Mouse (Mus musculus) CD4-positive helper T cell, adult 2 months (primary cell): ENCODE results near the gene Tatdn2.
"Not testable (repeated sequence)": the region's sequence is repeated elsewhere in the genome, so short reads cannot be mapped to it uniquely, and the experiment has no call there.

Experiments used
- DNase-seq: peaks from one replicate; pipeline ENCODE4 v3.0.0-alpha.2; 2012; ENCODE audit warnings: low read depth, missing footprints, low spot score

Tatdn2 gene

DNA sequence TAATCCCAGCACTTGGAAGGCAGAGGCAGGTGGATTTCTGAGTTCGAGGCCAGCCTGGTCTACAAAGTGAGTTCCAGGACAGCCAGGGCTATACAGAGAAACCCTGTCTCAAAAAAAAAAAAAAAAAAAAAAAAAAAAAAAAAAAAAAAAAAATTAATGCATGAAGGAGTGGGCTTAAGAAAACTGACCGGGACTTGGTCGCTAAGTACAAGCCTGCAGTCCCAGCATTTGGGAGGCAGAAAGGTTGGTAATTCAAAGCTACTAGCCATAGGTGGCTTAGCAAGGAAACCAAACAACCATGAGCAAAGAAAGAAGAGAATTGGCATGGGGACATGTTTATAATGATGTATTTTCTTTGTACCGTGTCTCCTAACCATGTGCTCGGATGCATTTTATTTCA, 16.5 kb downstream of the Tatdn2 start:
- DNase-seq, result not testable (repeated sequence)

DNA sequence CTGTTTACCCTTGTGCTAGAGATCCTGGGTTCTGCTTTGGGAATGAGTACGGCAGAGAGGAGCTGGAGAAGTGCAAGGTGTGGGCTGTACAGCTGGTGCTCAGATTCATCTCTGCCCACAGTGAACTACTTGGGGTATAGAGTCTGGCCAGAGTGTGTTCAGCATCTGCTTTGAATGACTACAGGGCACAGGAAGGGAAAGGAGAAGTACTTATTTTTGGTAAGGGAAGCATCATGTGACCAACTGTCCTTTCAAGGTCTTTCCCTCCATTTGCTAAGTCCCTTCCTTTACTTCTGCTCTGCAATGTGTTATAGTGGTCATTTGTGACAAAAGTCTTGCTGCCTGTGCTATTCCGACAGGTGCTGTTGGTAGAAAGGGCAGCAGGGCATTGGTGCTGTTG, 17.4 kb downstream of the Tatdn2 start:
- DNase-seq, result no peak

DNA sequence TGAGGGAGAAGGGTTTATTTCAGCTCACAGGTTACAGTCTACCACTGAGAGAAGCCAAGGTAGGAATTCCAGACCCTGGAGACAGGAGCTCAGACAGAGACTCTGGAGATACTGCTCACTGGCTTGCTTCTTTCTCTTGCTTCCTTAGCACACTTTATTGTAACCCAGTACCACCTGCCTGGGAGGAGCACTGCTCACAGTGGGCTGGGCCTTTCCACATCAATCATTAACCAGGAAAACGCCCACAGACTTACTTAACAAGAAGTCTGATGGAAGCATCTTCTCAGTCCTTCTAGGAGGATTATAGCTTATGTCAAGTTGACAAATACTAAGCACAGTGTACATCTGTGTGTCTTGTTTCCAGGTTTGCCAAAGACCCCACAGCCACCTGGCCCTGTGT, 17.9 kb downstream of the Tatdn2 start:
- no peak for DNase-seq

DNA sequence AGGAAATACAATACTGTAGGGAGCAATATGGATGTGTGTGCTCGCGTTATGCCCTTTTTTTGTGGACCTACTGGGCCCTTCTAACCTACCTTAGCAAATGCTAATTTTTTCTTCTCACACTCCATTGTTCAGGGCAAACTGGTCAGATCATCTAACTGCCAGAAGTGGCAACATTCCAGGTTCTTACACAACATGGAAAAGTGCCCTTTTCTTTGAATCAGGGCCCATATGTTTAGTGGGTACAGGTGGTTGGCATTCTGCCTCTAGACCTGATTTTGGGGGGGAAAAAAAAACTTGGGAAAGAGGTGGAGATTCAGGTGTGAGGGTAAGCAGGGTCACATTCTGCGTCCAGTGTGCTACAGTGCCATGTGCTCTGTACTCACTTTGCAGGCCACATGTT, 20.7 kb downstream of the Tatdn2 start:
- DNase-seq, result no peak

DNA sequence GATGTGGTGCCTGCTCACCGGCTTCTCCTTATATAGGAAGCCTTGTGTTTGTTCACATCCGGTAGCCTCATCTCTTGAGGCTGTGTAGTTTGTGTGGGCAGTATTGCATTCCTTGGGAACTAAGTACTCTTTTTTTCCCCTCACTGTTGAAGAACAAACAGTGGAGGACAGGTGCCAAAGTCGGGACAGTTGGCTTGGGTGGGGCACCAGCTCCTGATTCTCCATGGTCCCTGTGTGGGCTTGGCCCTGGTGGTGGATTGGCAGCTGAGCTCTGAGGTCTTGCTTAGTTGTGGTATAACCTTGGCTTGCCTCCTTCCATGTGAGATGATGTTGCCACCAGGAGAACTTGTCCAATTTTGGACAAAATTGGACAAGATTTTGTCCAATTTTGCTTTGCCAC, 23.0 kb downstream of the Tatdn2 start, which contains the start of gene Ghrl:
TSS of gene Ghrl (minus strand) at position 3 of the 400 bp plus-strand sequence.
- DNase-seq, result no peak

DNA sequence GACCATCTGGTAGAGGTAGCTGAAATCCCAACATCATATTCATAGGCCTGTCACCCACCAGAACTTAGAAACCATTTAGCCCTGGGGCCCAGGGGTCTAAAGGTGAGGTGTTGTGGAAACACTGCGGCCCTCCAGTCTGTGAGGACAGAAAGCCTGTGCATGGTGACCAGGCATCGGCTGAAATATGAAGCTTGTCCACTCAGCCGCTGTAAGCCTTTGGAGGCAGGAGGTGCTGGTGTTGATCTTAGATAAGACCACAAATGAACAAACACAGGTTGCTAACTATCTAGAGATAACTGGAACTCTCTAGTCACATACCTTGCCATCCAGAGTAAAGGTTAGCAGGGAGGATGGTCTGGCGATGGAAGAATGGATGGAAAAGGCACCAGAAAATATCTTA, 24.2 kb downstream of the Tatdn2 start:
- DNase-seq, result no peak

DNA sequence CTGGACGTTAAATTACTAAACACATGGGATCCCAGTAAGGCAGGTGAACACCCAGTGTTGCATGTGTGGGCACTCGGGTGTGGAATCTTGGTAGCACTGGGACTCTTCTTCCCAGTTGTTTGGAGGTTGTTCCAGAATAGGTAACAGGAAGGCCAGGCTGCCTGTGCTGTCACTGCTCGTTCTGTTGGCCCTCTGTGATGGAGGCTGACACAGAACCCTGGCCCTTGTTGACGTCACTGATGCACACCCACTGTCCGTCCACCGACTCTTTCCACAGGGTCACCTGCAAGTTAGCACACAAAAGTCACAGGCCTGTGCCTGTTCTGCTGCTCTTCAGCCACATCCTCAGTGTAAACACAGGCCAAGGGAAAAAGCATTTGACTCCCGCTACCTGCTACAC, 31.3 kb downstream of the Tatdn2 start:
- no peak for DNase-seq

DNA sequence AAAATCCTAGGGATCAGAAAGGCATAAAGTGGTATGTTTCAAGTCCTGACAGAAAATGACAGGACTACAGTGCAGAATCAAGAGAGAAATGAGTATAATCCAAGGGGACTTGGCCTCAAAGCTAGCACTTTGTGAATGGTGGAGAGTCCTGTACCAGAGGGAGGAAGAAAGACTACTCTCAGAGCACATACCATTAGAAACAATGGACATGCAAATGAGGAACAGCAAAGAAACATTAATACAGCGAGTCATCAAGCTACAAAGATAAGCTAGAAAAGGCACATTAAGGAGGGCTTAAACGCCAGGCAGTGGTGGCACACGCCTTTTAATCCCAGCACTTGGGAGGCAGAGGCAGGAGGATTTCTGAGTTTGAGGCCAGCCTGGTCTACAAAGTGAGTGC, 34.4 kb downstream of the Tatdn2 start:
- DNase-seq, result no peak

DNA sequence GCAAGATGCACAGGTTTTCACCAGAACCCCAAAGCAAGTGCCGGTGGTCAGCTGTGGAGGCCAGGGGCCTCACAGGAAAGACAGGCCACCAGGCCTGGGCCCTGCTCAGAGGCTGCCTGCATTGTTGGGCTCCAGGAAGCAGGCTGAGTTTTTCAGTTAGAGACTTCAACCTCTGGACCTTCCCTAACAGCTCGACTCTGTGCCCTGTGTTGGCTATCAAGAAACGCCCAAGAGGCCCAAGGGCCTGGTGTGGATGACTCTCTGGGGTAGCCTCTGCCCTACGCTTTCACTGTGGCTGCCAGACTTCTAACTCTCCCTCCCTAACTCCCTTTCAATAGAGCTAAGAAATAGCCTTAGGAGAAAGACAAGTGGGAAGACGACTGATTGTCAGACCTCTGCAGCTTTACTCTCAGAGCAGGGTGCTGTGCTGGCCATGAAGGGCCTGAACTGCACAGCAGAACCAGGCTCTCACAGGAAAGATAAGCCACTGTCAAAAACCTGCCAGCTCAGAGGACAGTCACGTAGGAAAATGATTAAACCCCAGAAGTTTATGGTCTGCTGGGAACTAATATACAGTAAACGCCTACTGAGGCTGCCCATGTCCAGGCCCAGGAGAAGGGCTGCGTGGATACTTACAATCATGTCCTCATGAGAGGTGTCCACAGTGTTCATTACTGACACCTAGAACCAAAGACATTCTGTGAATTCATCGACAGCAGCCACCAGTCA, 40.6 kb downstream of the Tatdn2 start:
- DNase-seq, result no peak

DNA sequence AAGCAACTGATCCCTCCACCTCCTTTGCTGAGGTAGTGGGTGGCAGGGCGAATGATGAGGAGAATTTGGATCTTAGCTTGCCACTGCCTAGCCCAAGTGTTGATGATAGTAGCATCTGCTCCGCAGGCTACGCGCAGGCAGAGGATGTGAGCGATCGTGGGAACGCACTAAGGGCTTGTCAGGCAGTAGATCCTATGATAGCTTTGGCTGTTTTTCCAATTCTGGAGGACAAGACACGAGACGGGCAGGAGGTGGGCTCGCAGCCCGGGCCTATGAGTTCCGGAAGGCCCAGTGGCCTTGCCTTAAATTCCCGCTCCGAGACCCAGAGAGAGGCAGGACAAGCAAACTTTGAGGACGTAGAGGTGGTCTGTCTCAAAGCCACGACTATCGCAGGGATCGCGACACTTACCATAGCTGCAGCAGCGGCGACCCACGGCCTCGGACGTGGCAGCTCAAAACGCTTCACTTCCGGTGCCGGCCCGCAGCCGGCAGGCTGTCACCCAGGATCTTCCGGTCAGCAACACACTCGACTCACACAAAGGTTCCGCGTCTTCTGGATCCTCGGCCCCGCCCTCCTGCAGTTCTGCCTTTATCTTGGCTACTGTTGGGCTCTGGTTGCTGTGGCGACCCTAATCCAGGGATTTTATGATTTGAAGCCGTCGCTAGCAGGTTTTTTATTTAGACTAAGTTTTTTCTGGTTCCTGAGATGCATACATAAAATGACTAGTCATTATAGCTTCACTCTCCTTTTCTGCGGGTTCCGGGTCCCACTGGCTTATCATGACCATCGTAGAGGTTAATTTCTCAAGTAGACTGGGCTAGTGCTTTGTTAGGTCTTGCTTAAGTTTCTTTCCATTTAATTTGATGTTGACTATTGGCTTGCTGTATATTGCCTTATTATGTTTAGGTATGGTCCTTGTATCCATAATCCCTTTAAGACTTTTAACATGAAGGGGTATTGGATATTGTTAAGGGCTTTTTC, 43.7 kb downstream of the Tatdn2 start, which contains the start of gene Sec13:
TSS of gene Sec13 (minus strand) at position 508 of the 982 bp plus-strand sequence.
- peak; percentile 90 for DNase-seq

DNA sequence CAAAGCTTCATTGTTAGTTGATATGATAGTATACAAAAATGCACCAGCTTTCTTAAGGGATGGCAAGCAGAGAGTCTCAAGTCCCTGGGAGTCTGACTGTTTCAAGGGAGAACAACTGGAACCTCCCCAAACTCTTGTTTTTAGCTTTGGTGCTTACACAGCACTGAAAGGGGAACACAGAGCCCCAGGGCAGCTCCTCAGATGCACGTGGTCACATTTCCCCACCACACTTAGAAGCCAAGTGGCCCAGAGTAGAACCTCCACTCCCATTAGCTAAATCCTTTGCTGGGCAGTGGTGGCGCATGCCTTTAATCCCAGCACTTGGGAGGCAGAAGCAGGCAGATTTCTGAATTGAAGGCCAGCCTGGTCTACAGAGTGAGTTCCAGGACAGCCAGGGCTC, 44.6 kb downstream of the Tatdn2 start:
- no peak for DNase-seq

DNA sequence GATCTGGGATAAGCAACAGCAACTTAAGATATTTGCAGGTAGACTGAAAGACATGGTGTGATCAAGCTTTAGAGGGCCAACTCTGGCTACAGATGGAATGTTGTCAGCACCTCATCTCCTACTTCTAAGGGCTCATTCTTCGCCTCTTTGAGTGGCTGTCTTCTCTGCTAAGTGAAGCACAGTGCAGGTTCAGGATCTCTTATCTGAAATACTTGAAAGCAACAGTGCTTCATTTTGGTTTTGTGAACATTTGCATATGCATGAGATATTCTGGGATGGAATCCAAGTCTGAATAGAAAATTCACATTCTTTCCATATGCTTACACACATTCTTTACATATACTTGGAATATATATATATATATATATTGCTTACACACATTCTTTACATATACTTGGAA, 45.5 kb downstream of the Tatdn2 start:
- DNase-seq, result no peak

DNA sequence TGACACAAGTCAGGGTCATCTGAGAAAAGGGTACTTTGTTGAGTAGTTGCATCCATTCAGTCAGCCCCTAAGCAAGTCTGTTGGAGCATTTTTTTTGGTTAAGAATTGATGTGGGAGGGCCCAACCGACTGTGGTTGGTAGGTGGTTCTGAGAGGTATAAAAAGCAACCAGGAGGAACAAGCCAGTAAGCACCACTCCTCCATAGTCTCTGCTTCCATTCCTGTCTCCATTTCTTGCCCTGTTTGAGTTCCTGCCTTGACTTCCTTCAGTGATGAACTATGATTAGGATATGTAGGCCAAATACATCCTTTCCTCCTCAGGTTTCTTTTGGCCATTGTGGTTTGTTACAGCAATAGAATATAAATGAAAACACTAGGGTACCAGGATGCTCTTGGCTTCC, 46.3 kb downstream of the Tatdn2 start:
- no peak for DNase-seq

DNA sequence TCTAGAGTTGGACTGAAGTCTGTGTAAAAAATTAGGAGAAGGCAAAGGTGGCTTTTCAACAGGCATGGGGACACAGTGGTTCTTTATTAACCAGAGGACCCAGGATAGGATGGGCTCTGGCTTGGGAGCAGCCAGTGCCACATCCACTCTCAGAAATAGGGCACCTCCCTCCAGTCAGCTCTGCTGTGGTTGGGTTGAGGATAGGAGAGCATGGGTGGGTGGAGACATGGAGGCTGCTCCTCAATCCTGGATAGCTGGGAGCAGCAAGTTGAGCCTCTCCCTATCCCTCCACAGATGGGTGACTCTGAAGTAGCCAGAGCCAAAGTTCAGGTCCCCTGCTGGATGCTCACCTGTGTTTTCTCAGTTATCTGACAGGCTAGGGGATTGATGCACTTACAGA, 48.3 kb downstream of the Tatdn2 start:
- DNase-seq, result no peak

DNA sequence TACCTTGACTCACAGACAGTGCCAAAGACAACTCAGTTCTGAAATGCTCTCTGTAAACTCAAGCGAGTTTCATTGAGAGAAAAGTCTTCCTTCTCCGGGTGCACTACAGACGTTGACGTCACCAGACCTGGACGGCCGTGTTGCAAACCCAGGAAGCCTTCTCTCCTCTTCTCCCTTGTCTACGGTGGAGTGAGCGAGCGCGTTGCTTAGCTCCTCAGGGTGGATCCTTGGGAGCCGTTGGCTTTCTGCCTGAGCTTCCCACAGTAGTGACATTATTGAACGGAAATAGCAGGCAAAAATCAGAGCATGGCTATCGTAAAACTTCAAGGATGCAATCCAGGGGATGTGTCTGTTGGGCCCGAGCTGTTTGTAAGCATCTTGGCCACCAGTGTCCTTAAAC, 50.4 kb downstream of the Tatdn2 start:
- no peak for DNase-seq

DNA sequence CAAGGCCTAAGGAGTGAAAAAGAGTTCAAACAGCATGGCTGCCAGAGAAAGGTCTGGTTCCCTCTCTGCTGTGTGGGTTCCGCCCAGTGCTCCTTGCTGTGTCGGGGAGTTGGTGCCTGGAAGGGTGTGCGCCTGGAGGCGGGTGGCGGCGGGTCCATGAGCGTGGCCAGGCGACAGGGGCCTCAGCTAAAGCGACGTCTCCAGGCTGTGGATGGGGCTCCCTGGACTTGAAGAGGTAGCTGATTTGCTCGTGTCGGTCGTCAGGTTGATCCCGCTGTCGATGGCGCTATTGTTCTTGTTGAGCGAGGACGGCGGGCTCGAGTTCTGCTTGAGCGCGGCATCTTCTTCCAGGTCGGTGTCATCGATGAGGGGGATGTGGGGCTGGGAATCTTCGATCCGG, 51.5 kb downstream of the Tatdn2 start:
- DNase-seq, result no peak

DNA sequence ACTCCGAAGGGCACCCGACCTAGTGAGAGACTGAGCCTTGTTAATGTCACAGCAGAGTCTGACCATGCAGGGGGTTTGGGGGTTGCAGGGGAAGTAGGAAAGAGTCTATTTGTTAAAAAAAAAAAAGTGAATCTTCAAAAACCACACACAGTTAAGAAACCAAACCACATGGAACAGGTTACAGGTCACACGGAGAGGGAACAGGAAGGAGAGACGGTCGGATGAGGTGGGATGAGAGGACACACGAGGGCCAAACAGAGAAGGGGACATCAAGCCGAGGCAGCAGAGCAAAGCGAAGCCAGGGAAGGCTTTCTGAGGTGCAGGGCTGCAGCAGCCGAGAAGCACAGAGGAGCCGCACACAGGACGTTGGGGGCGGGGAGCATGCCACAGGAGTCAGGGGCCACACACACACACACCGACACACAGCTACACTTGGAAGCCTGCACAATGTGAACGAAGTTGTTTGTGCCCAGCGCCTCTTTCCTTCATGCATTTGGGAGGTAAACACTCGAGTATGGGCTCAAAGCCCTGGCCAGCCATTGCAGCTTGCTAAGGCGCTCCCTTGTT, 52.4 kb downstream of the Tatdn2 start:
- peak; percentile 35 for DNase-seq
